Mouse (Mus musculus): ENCODE measurements around the gene Nts. TPM values are rescaled to one million over a fixed set of nuclear protein-coding genes. Genes with fewer than 3 reads are reported as not detected.
"Not testable (repeated sequence)": the region's sequence is repeated elsewhere in the genome, so short reads cannot be mapped to it uniquely, and the experiment has no call there.

Gene Nts
- polyA plus RNA-seq, 1 experiment = 0.11 TPM

- H3K36me3 ChIP-seq (ENCODE audit: control insufficient read depth, insufficient read depth) = no peaks in the 10 kb centered on the region
- H3K79me2 ChIP-seq (ENCODE audit: control insufficient read depth, insufficient read depth) = no peaks in the 10 kb centered on the region
- TF ChIP-seq CTCF (IDR thresholded peaks at IDR 0.05; ENCODE audit: control insufficient read depth, insufficient read depth, insufficient read length) (peak; percentile 20), MAX (IDR thresholded peaks at IDR 0.05) (no peak)
- H3ac ChIP-seq (ENCODE audit: control insufficient read depth, insufficient read length, low read depth) = no peak overlapping the region
- no peaks in the 10 kb centered on the region for H3K79me3 ChIP-seq (ENCODE audit: low read depth)
- no peaks in the 10 kb centered on the region for H3K27me3 ChIP-seq (ENCODE audit: control insufficient read depth, insufficient read depth, insufficient read length)
- H3K4me3 ChIP-seq (ENCODE audit: insufficient read depth, poor library complexity, severe bottlenecking) = no peak overlapping the region
Measured at GRCm38 (mm10) chr10:102498754-102499153, 8.5 kb upstream of the Nts start.

DNA sequence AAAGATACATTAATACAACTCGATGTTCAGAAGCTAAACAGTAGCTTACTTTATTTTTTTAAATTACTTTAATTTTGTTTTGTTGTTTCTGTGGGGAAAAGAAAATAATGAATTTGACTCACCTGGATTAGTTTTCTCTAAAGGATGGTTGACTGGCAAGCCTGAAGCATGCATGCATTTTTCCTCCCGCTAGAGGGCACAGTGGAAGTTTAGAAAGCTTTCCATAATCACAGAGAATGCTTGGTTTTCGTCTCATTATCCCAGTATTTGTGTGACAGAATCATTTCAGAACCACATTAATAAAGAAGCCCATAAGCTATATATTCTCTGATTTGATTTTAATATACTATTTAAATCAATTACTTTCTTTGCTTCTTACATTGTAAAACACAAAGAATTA is 1.5 kb upstream of the Nts start:
- Histone ChIP-seq H3ac (ENCODE audit: control insufficient read depth, insufficient read length, low read depth) (no peak overlapping the region), H3K4me3 (ENCODE audit: insufficient read depth, poor library complexity, severe bottlenecking) (no peak overlapping the region), H3K79me3 (ENCODE audit: low read depth) (no peaks in the 10 kb centered on the region), H3K36me3 (ENCODE audit: control insufficient read depth, insufficient read depth) (no peaks in the 10 kb centered on the region), H3K27me3 (ENCODE audit: control insufficient read depth, insufficient read depth, insufficient read length) (no peaks in the 10 kb centered on the region), H3K79me2 (ENCODE audit: control insufficient read depth, insufficient read depth) (no peaks in the 10 kb centered on the region)
- TF ChIP-seq CTCF (IDR thresholded peaks at IDR 0.05; ENCODE audit: control insufficient read depth, insufficient read depth, insufficient read length) (peak; percentile 38), MAX (IDR thresholded peaks at IDR 0.05) (no peak)

GRCm38 (mm10) chr10:102469412-102469811 is 20.9 kb downstream of the Nts start:
- H3K79me3 ChIP-seq (ENCODE audit: low read depth) = no peaks in the 10 kb centered on the region
- no peaks in the 10 kb centered on the region for H3K79me2 ChIP-seq (ENCODE audit: control insufficient read depth, insufficient read depth)
- H3K36me3 ChIP-seq (ENCODE audit: control insufficient read depth, insufficient read depth) = no peaks in the 10 kb centered on the region
- no peak overlapping the region for H3ac ChIP-seq (ENCODE audit: control insufficient read depth, insufficient read length, low read depth)
- TF ChIP-seq USF1 (IDR thresholded peaks at IDR 0.05; ENCODE audit: low read depth) (no peak), MAX (IDR thresholded peaks at IDR 0.05) (no peak), FOSL1 (IDR thresholded peaks at IDR 0.05; ENCODE audit: insufficient read depth, low read length, poor library complexity, severe bottlenecking) (no peak), CTCF (IDR thresholded peaks at IDR 0.05; ENCODE audit: control insufficient read depth, insufficient read depth, insufficient read length) (no peak), CEBPB (IDR thresholded peaks at IDR 0.05; ENCODE audit: low read depth) (no peak), MYOG (IDR thresholded peaks at IDR 0.05; ENCODE audit: control insufficient read depth, extremely low read depth, insufficient read length) (no peak), MYOD1 (IDR thresholded peaks at IDR 0.05; ENCODE audit: control insufficient read depth, insufficient read length, low read depth) (no peak)
- no peaks in the 10 kb centered on the region for H3K27me3 ChIP-seq (ENCODE audit: control insufficient read depth, insufficient read depth, insufficient read length)
- H3K4me3 ChIP-seq (ENCODE audit: insufficient read depth, poor library complexity, severe bottlenecking) = no peak overlapping the region

- TF ChIP-seq MYOG (IDR thresholded peaks at IDR 0.05; ENCODE audit: control insufficient read depth, extremely low read depth, insufficient read length) = no peak
- peak; percentile 16 for TF ChIP-seq CTCF (IDR thresholded peaks at IDR 0.05; ENCODE audit: control insufficient read depth, insufficient read depth, insufficient read length)
Measured at GRCm38 (mm10) chr10:102451756-102452155, 38.5 kb downstream of the Nts start.

DNA sequence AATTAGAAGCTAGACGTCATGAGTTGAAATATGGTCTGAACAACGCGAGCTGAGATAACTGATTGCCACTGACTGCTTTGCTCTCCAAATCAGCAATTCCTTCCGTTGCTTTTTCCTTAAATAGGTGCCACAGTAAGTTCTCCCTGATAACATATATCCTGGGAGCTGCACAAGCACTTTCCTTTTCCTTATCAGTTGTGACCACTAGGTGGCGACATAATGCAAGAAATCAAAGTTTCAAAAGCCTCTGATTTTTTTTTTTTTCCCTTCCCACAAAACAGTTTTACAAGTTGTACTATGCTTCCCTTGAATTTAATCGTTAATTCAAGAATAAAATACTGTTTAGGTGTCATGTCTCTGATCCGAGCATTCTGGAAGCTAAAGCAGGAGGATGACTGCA is 40.8 kb downstream of the Nts start:
- no peaks in the 10 kb centered on the region for H3K79me3 ChIP-seq (ENCODE audit: low read depth)
- H3K36me3 ChIP-seq (ENCODE audit: control insufficient read depth, insufficient read depth) = no peaks in the 10 kb centered on the region
- no peak overlapping the region for H3K4me3 ChIP-seq (ENCODE audit: insufficient read depth, poor library complexity, severe bottlenecking)
- TF ChIP-seq FOSL1 (IDR thresholded peaks at IDR 0.05; ENCODE audit: insufficient read depth, low read length, poor library complexity, severe bottlenecking) (no peak), MAX (IDR thresholded peaks at IDR 0.05) (no peak), CEBPB (IDR thresholded peaks at IDR 0.05; ENCODE audit: low read depth) (no peak), MYOG (IDR thresholded peaks at IDR 0.05; ENCODE audit: control insufficient read depth, extremely low read depth, insufficient read length) (no peak), USF1 (IDR thresholded peaks at IDR 0.05; ENCODE audit: low read depth) (no peak), MYOD1 (IDR thresholded peaks at IDR 0.05; ENCODE audit: control insufficient read depth, insufficient read length, low read depth) (no peak), CTCF (IDR thresholded peaks at IDR 0.05; ENCODE audit: control insufficient read depth, insufficient read depth, insufficient read length) (no peak)
- H3K79me2 ChIP-seq (ENCODE audit: control insufficient read depth, insufficient read depth) = no peaks in the 10 kb centered on the region
- H3K27me3 ChIP-seq (ENCODE audit: control insufficient read depth, insufficient read depth, insufficient read length) = no peaks in the 10 kb centered on the region
- no peak overlapping the region for H3ac ChIP-seq (ENCODE audit: control insufficient read depth, insufficient read length, low read depth)

More at GRCm38 (mm10) chr10:102451756-102452155, 38.5 kb downstream of the Nts start:
- Histone ChIP-seq H3K79me3 (ENCODE audit: low read depth) (no peaks in the 10 kb centered on the region), H3K36me3 (ENCODE audit: control insufficient read depth, insufficient read depth) (no peaks in the 10 kb centered on the region), H3K4me3 (ENCODE audit: insufficient read depth, poor library complexity, severe bottlenecking) (no peak overlapping the region), H3ac (ENCODE audit: control insufficient read depth, insufficient read length, low read depth) (no peak overlapping the region), H3K79me2 (ENCODE audit: control insufficient read depth, insufficient read depth) (no peaks in the 10 kb centered on the region), H3K27me3 (ENCODE audit: control insufficient read depth, insufficient read depth, insufficient read length) (no peaks in the 10 kb centered on the region)

DNA sequence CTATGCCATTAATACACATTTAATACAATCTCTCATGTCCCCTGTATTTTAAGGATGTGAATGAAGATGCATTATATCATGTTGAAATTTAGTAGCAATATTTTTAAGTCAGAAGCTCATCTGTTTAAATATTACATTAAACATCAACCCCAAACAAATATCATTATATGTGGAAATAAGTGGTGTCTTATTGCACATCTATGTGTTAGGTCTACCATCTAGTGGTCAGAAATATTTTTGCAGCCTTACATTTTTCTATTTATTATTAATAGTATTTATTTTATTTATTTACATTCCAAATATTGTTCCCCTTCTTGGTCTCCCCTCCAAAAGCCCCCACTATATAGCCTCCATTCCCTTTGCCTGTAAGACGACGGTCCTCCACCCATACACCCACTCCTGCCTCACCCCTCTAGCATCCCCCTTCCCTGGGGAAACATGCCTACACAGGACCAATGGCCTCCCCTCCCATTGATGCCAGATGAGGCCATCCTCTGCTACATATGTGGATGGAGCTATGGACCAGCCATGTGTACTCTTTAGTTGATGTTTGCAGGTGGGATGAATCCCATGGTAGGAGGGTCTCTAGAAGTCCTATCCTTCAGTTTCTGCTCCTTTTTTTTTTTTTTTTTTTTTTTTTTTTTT is 45.3 kb downstream of the Nts start:
- no peak for TF ChIP-seq MYOG (IDR thresholded peaks at IDR 0.05; ENCODE audit: control insufficient read depth, extremely low read depth, insufficient read length)
- no peak for TF ChIP-seq MAX (IDR thresholded peaks at IDR 0.05)
- no peak for TF ChIP-seq MYOD1 (IDR thresholded peaks at IDR 0.05; ENCODE audit: control insufficient read depth, insufficient read length, low read depth)
- no peak for TF ChIP-seq CEBPB (IDR thresholded peaks at IDR 0.05; ENCODE audit: low read depth)
- TF ChIP-seq CTCF (IDR thresholded peaks at IDR 0.05; ENCODE audit: control insufficient read depth, insufficient read depth, insufficient read length) = no peak
- no peak for TF ChIP-seq FOSL1 (IDR thresholded peaks at IDR 0.05; ENCODE audit: insufficient read depth, low read length, poor library complexity, severe bottlenecking)
- no peak for TF ChIP-seq USF1 (IDR thresholded peaks at IDR 0.05; ENCODE audit: low read depth)
- Histone ChIP-seq H3K79me3 (ENCODE audit: low read depth) (no peaks in the 10 kb centered on the region), H3K27me3 (ENCODE audit: control insufficient read depth, insufficient read depth, insufficient read length) (no peaks in the 10 kb centered on the region), H3ac (ENCODE audit: control insufficient read depth, insufficient read length, low read depth) (no peak overlapping the region), H3K79me2 (ENCODE audit: control insufficient read depth, insufficient read depth) (no peaks in the 10 kb centered on the region), H3K36me3 (ENCODE audit: control insufficient read depth, insufficient read depth) (no peaks in the 10 kb centered on the region), H3K4me3 (ENCODE audit: insufficient read depth, poor library complexity, severe bottlenecking) (no peak overlapping the region)

- H3K79me3 ChIP-seq (ENCODE audit: low read depth); H3K79me2 ChIP-seq (ENCODE audit: control insufficient read depth, insufficient read depth); H3ac ChIP-seq (ENCODE audit: control insufficient read depth, insufficient read length, low read depth); H3K4me3 ChIP-seq (ENCODE audit: insufficient read depth, poor library complexity, severe bottlenecking); H3K27me3 ChIP-seq (ENCODE audit: control insufficient read depth, insufficient read depth, insufficient read length); H3K36me3 ChIP-seq (ENCODE audit: control insufficient read depth, insufficient read depth): not testable (repeated sequence)
Measured at GRCm38 (mm10) chr10:102435467-102435866, 54.8 kb downstream of the Nts start.

- H3K36me3 ChIP-seq (ENCODE audit: control insufficient read depth, insufficient read depth); H3K4me3 ChIP-seq (ENCODE audit: insufficient read depth, poor library complexity, severe bottlenecking); H3K27me3 ChIP-seq (ENCODE audit: control insufficient read depth, insufficient read depth, insufficient read length); H3ac ChIP-seq (ENCODE audit: control insufficient read depth, insufficient read length, low read depth); H3K79me3 ChIP-seq (ENCODE audit: low read depth); H3K79me2 ChIP-seq (ENCODE audit: control insufficient read depth, insufficient read depth): not testable (repeated sequence)
Measured at GRCm38 (mm10) chr10:102435048-102435447, 55.2 kb downstream of the Nts start.
